Mouse (Mus musculus) forebrain, embryonic 13.5 days (tissue): ENCODE measurements around the gene Ccdc162. TPM values are rescaled to one million over a fixed set of nuclear protein-coding genes. Genes with fewer than 3 reads are reported as not detected.

Experiments
- ATAC-seq: fragments of 200-750 bp; cut with Nextera tagmentation; 2 replicates; pipeline ENCODE4 v1.8.0; 2017
- H3K27ac ChIP-seq: fragments of 300-500 bp; sonication (generic); 2 replicates; pipeline ENCODE4 v1.5.1; 2015; ENCODE audit warnings: inconsistent platforms, mild to moderate bottlenecking, moderate library complexity
- H3K27me3 ChIP-seq: fragments of 300-500 bp; sonication (generic); 2 replicates; pipeline ENCODE4 v1.6.1; 2015; ENCODE audit warnings: mild to moderate bottlenecking, inconsistent platforms
- H3K36me3 ChIP-seq: fragments of 300-500 bp; sonication (generic); 2 replicates; pipeline ENCODE4 v1.6.1; 2015; ENCODE audit warnings: mild to moderate bottlenecking, inconsistent platforms; ENCODE audit not compliant: poor library complexity, severe bottlenecking
- H3K4me1 ChIP-seq: fragments of 300-500 bp; sonication (generic); 2 replicates; pipeline ENCODE4 v1.6.1; 2015; ENCODE audit warnings: inconsistent platforms
- H3K4me2 ChIP-seq: fragments of 300-500 bp; sonication (generic); 2 replicates; pipeline ENCODE4 v1.6.1; 2015; ENCODE audit warnings: inconsistent platforms, mild to moderate bottlenecking, moderate library complexity
- H3K4me3 ChIP-seq: fragments of 300-500 bp; sonication (generic); 2 replicates; pipeline ENCODE4 v1.5.1; 2015; ENCODE audit warnings: mild to moderate bottlenecking, inconsistent platforms
- H3K9ac ChIP-seq: fragments of 300-500 bp; sonication (generic); 2 replicates; pipeline ENCODE4 v1.6.1; 2015; ENCODE audit warnings: mild to moderate bottlenecking, inconsistent platforms
- H3K9me3 ChIP-seq: fragments of 300-500 bp; sonication (generic); replicated peaks from 2 replicates; pipeline ENCODE4 v1.6.1; 2016; ENCODE audit warnings: inconsistent platforms
- WGBS: fragments of 180-500 bp; shearing (Covaris S2); methylation state at CpG from one replicate; pipeline ENCODE4 v1.1.7; 2015; 5-methylcytosine and 5-hydroxymethylcytosine counted together
- polyA plus RNA-seq: library from polyadenylated mRNA; unstranded; fragments of >200 nt; fragmentation: Nextera tagmentation; extraction: Ambion mirVana; gene quantifications from 2 replicates; pipeline ENCODE4 v1.2.1, GENCODE M21; 2015

Ccdc162 gene
- polyA plus RNA-seq, 1 experiment from 2014 or later, result 0.31 TPM

DNA sequence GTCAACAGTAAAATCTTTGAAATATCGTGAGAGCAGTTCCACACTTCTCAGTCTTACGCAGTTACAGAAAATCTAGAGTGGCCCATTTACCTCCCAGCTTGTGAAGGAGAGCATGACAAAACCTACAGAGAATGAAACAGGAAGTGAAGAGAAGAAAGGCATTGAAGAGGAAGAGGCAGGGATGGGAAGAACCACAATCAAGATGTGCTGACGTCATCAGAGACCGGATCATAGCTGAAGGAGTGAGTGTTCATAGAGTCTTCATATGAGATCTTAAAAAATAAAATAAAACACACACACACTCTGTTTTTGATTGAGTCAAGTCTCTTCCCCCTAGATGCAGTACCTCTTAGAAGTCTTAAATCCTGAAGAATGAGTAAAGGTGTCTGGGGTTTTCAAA is 100.9 kb downstream of the Ccdc162 start:
- no peaks in the 10 kb centered on the region for H3K27me3 ChIP-seq
- no peaks in the 10 kb centered on the region for H3K9me3 ChIP-seq
- 92% methylated on average over 4 of the region's 4 CpGs for WGBS
- no peaks in the 10 kb centered on the region for H3K4me1 ChIP-seq
- H3K27ac ChIP-seq, result no peak overlapping the region
- H3K36me3 ChIP-seq, result no peaks in the 10 kb centered on the region
- no peak for ATAC-seq
- H3K9ac ChIP-seq, result no peak overlapping the region
- H3K4me2 ChIP-seq, result no peak overlapping the region
- H3K4me3 ChIP-seq, result no peak overlapping the region

DNA sequence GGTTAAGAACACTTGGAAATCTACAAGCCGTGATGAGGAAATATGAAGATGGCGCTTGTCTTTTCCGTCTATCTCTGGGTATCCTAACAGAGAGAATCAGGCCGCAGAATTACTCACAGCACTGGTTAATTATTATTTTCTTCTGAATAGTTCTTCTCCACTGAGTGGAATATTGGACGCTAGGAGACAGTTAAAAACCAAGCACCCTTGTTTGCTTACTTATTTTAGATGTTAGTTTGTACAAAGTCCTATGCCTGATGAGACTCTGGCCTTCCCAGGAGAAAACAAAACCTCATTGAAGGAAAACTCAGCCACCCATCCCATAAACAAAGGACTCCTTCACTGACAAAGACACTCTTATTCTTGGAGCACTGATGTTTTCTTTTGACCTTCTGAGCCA is 104.5 kb downstream of the Ccdc162 start:
- ATAC-seq, result no peak
- H3K9me3 ChIP-seq, result no peaks in the 10 kb centered on the region
- no peaks in the 10 kb centered on the region for H3K36me3 ChIP-seq
- no peak overlapping the region for H3K4me3 ChIP-seq
- no peaks in the 10 kb centered on the region for H3K27me3 ChIP-seq
- H3K4me2 ChIP-seq, result no peak overlapping the region
- H3K27ac ChIP-seq, result no peak overlapping the region
- H3K9ac ChIP-seq, result no peak overlapping the region
- 93% methylated on average over 5 of the region's 5 CpGs for WGBS
- no peaks in the 10 kb centered on the region for H3K4me1 ChIP-seq

GRCm38 (mm10) chr10:41609475-41609874 is 107.0 kb downstream of the Ccdc162 start:
- no peak overlapping the region for H3K4me3 ChIP-seq
- H3K9ac ChIP-seq, result no peak overlapping the region
- no peak overlapping the region for H3K27ac ChIP-seq
- H3K27me3 ChIP-seq, result no peaks in the 10 kb centered on the region
- ATAC-seq, result no peak
- H3K4me2 ChIP-seq, result no peak overlapping the region
- H3K4me1 ChIP-seq, result no peaks in the 10 kb centered on the region
- WGBS, result 83% methylated on average over 1 of the region's 1 CpGs
- H3K36me3 ChIP-seq, result no peaks in the 10 kb centered on the region
- H3K9me3 ChIP-seq, result no peaks in the 10 kb centered on the region

DNA sequence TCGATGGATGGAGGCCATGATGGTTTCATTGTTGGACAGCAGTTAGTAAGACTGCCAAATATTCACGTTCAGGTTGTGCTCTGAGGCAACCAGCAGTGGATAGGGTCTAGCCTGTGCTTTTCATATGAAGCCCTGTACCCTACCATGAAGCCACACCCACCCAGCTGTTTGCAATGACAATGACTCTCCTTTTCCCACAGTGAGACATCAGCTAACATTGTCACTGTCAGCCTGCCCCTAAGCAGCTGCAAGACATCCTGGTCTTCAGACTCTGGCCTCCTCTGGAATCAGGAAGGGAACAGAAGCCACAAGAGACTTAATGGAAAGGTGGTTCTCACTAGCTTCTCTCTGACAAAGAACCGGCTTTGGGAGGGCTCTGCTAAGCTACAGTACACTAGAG is 107.9 kb downstream of the Ccdc162 start:
- 88% methylated on average over 3 of the region's 3 CpGs for WGBS
- no peaks in the 10 kb centered on the region for H3K9me3 ChIP-seq
- H3K9ac ChIP-seq, result no peak overlapping the region
- H3K27ac ChIP-seq, result no peak overlapping the region
- H3K4me2 ChIP-seq, result no peak overlapping the region
- H3K4me3 ChIP-seq, result no peak overlapping the region
- no peaks in the 10 kb centered on the region for H3K27me3 ChIP-seq
- no peaks in the 10 kb centered on the region for H3K4me1 ChIP-seq
- no peaks in the 10 kb centered on the region for H3K36me3 ChIP-seq
- ATAC-seq, result no peak

DNA sequence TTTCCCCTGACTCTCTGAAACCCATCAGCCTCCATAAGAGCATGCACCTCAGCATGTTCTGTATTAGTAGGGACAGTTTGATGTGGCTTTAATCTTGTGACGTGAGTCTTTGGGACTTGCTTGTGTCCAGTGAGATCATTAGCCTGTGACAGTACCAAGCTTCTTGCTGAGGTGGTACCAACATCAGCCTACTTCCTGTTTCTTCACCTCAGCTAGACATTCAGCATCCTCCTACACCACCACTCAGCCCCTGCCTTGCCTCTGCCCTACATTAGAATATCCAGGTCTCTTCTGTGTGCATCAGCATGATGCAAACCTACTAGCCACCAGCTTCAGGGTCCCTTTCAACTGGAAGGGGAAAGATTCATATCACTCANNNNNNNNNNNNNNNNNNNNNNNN is 113.8 kb downstream of the Ccdc162 start:
- Histone ChIP-seq H3K9ac (no peak overlapping the region), H3K4me2 (no peak overlapping the region), H3K4me3 (no peak overlapping the region), H3K27me3 (no peaks in the 10 kb centered on the region), H3K4me1 (0 out of 2 replicates have a peak, but pooled peaks cover 4% of the 10 kb centered on the region), H3K9me3 (no peaks in the 10 kb centered on the region), H3K36me3 (no peaks in the 10 kb centered on the region), H3K27ac (no peak overlapping the region)
- 89% methylated on average over 1 of the region's 1 CpGs for WGBS
- no peak for ATAC-seq

DNA sequence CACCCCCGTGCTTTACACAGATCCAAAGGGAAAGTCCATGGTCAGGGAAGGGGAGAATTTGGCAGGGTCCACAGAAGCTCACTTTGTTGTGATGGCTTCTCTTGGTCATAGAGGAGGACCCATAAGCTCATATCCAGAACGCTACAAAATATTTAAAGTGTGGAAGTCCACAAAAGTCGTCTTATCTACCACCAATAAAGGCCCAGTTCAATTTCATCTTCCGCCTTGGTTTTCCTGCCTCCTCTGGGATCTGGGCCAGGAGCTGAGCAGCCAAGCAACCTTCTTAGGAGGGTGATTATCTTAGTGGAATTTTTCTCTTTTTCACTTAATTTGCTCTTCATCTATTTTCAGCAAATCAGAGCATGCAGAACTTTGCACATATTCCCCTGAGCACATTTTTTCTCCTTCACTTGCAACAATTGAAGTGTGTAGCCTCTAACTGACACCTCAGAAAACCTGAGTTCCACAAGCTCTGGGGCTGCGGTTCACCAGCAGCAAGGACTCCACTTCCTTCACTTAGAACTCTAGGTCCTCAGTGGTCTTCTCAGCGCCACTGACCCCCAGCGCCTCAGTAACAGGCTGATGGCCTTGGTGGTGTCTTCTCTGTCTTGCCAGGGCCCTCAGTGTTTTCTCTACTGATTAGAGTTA is 114.4 kb downstream of the Ccdc162 start:
- 81% methylated on average over 7 of the region's 7 CpGs for WGBS
- H3K27ac ChIP-seq, result no peak overlapping the region

DNA sequence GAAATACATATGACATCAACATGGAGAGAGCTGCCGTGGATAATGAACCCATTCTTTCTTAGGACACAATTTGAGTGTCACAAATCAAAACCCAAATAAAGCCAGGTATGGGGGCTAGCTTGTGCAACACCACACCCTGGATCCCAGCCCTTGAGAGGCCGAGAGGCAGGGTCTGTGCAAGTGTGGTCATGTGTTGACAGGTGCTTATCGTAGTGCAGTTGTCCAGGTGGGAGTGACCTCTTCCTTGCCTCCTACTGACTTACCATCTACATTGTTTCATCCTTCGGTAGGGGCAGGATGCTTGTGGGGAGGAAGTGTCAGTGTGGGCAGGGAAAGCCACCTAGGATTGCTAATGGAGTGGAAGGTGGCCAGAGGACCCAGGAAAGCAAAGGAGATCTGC is 115.1 kb downstream of the Ccdc162 start:
- Histone ChIP-seq H3K4me2 (no peak overlapping the region), H3K9ac (no peak overlapping the region), H3K27me3 (no peaks in the 10 kb centered on the region), H3K9me3 (no peaks in the 10 kb centered on the region), H3K36me3 (no peaks in the 10 kb centered on the region), H3K27ac (no peak overlapping the region), H3K4me3 (no peak overlapping the region), H3K4me1 (0 out of 2 replicates have a peak, but pooled peaks cover 4% of the 10 kb centered on the region)
- ATAC-seq, result no peak
- 82% methylated on average over 4 of the region's 4 CpGs for WGBS

More for the DNA sequence above, 114.4 kb downstream of the Ccdc162 start:
- Histone ChIP-seq H3K27me3 (no peaks in the 10 kb centered on the region), H3K9ac (no peak overlapping the region), H3K36me3 (no peaks in the 10 kb centered on the region), H3K4me1 (0 out of 2 replicates have a peak, but pooled peaks cover 4% of the 10 kb centered on the region), H3K4me2 (no peak overlapping the region), H3K4me3 (no peak overlapping the region), H3K9me3 (no peaks in the 10 kb centered on the region)
- ATAC-seq, result no peak

DNA sequence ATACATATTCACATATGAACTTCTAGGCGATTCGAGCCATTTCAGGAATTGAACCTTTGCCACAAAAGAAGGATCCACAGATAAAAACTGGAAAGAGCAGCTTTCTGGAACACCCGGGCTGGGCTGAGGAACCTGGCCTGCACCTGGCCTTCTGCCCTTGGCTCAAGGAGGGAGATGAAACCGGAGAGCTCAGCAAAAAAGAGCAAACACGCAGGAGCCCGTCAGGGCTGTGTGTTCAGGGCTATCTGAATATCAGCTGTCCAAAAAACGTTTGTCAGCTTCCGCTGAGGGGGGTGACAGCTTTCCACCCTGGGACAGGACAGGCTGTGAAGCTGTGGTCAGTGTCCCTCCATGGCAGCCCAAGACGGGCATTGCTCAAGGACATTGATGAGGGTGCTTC is 117.4 kb downstream of the Ccdc162 start:
- Histone ChIP-seq H3K9me3 (no peaks in the 10 kb centered on the region), H3K4me3 (no peak overlapping the region), H3K36me3 (no peaks in the 10 kb centered on the region), H3K9ac (no peak overlapping the region), H3K4me2 (no peak overlapping the region), H3K27me3 (no peaks in the 10 kb centered on the region), H3K4me1 (0 out of 2 replicates have a peak, but pooled peaks cover 4% of the 10 kb centered on the region), H3K27ac (no peak overlapping the region)
- 89% methylated on average over 9 of the region's 9 CpGs for WGBS
- no peak for ATAC-seq

GRCm38 (mm10) chr10:41598221-41598620 is 118.2 kb downstream of the Ccdc162 start:
- Histone ChIP-seq H3K36me3 (no peaks in the 10 kb centered on the region), H3K4me1 (0 out of 2 replicates have a peak, but pooled peaks cover 4% of the 10 kb centered on the region), H3K9ac (no peak overlapping the region), H3K27me3 (no peaks in the 10 kb centered on the region), H3K4me2 (no peak overlapping the region), H3K4me3 (no peak overlapping the region), H3K9me3 (no peaks in the 10 kb centered on the region), H3K27ac (no peak overlapping the region)
- no peak for ATAC-seq
- WGBS, result 61% methylated on average over 9 of the region's 9 CpGs

DNA sequence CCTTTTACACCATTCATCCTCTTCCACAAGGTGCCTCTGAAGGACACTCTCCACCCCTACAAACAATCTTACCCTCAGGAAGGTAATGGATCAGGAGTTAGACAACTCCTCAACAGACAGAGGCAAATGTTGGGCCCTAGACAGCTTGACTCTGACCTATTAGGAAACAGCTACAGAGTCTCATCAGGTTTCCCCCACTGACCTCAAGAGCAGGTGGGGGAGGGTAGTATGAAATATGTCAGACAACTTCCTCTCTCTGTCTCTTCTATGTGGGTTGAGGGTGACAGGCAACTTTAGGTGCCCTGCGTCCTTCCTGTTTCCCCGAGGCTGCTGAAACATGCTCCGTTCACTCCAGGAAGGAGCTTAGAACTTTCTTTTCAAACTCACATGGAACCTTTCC is 120.9 kb downstream of the Ccdc162 start:
- 0 out of 2 replicates have a peak, but pooled peaks cover 4% of the 10 kb centered on the region for H3K4me1 ChIP-seq
- no peaks in the 10 kb centered on the region for H3K36me3 ChIP-seq
- no peak for ATAC-seq
- H3K9ac ChIP-seq, result no peak overlapping the region
- no peak overlapping the region for H3K4me3 ChIP-seq
- H3K27ac ChIP-seq, result no peak overlapping the region
- 95% methylated on average over 3 of the region's 3 CpGs for WGBS
- H3K9me3 ChIP-seq, result no peaks in the 10 kb centered on the region
- H3K4me2 ChIP-seq, result no peak overlapping the region
- H3K27me3 ChIP-seq, result no peaks in the 10 kb centered on the region

- Histone ChIP-seq H3K9me3 (no peaks in the 10 kb centered on the region), H3K9ac (no peak overlapping the region), H3K4me2 (no peak overlapping the region), H3K4me1 (0 out of 2 replicates have a peak, but pooled peaks cover 4% of the 10 kb centered on the region), H3K27me3 (no peaks in the 10 kb centered on the region), H3K36me3 (no peaks in the 10 kb centered on the region), H3K4me3 (no peak overlapping the region), H3K27ac (no peak overlapping the region)
- WGBS, result 74% methylated on average over 2 of the region's 2 CpGs
- no peak for ATAC-seq
Observed at GRCm38 (mm10) chr10:41594957-41595356, 121.5 kb downstream of the Ccdc162 start.

DNA sequence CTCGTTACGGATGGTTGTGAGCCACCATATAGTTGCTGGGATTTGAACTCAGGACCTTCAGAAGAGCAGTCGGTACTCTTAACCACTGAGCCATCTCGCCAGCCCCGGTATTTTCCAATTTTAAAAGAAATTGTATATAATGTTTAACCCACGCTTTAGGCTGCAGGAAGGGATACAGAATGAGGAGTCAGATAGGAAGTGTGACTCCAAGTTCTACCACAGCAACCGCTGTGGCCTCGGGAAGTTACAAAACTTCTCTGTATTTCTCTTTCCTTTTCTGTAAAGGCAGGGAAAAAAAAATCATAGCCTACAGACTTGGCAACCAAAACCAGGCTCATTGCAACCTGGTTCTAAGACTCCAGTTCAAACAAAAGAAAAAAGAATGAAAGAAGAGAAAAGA is 122.0 kb downstream of the Ccdc162 start:
- Histone ChIP-seq H3K27me3 (no peaks in the 10 kb centered on the region), H3K4me2 (no peak overlapping the region), H3K36me3 (no peaks in the 10 kb centered on the region), H3K4me1 (0 out of 2 replicates have a peak, but pooled peaks cover 4% of the 10 kb centered on the region), H3K4me3 (no peak overlapping the region), H3K9ac (no peak overlapping the region), H3K9me3 (no peaks in the 10 kb centered on the region), H3K27ac (no peak overlapping the region)
- 92% methylated on average over 8 of the region's 8 CpGs for WGBS
- no peak for ATAC-seq

DNA sequence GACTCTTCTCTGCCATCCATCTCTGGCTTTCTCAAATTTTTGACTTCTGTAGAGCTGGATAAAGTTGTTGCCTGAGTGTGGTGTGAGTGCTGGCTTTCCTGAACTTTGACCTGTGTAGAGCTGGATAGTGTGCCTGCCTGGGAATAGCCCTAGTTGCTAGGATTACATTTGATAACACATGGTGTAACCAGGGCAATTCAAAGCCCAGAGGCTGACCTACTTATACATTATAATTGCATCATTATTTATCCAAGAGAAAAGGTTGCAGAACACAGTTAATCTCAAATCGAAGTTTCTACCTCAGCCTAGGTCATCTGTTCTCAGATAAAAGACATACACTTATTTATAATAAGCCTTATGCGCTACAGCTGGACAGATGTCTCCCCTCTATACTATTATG is 127.8 kb downstream of the Ccdc162 start:
- Histone ChIP-seq H3K36me3 (no peaks in the 10 kb centered on the region), H3K27ac (no peak overlapping the region), H3K4me3 (no peak overlapping the region), H3K9me3 (no peaks in the 10 kb centered on the region), H3K9ac (no peak overlapping the region), H3K4me1 (no peaks in the 10 kb centered on the region), H3K27me3 (no peaks in the 10 kb centered on the region), H3K4me2 (no peak overlapping the region)
- ATAC-seq, result no peak
- 85% methylated on average over 2 of the region's 2 CpGs for WGBS
